In genomic region chr4:114622929-114623328, GRCm38 (mm10) we compare ENCODE assay signal across 24 mouse cellular contexts.
A peak's percentile ranks its signal among the peaks of the same experiment; 100 is the strongest.
DNase-seq lines count a peak whose midpoint lies in the region; ATAC-seq lines count a peak whose summit lies in the region.
"Had no signal": no experiment of that assay in that cellular context is flagged by ENCODE, and none has a peak within 500 bp of the region (broad histone marks: within the 10 kb centered on the region; RNA-seq: fewer than 3 reads in every experiment).

No protein-coding gene starts in this region.

- 68% methylated on average over 5 of the region's 5 CpGs for WGBS in heart, embryonic 10.5 days
- WGBS in hindbrain, embryonic 13.5 days, result 73% methylated on average over 5 of the region's 5 CpGs

- no peak overlapping the region for H3K27ac ChIP-seq in heart, embryonic 10.5 days
- H3K27ac ChIP-seq in hindbrain, embryonic 13.5 days, result no peak overlapping the region
- H3K27ac ChIP-seq: embryonic facial prominence, embryonic 10.5 days; forebrain, embryonic 15.5 days; heart, embryonic 13.5 days; liver, embryonic 15.5 days; midbrain, embryonic 15.5 days; neural tube, embryonic 12.5 days; stomach, embryonic 15.5 days had no signal

- no peaks in the 10 kb centered on the region for H3K36me3 ChIP-seq in heart, embryonic 10.5 days
- H3K36me3 ChIP-seq in hindbrain, embryonic 13.5 days, result no peaks in the 10 kb centered on the region
- H3K36me3 ChIP-seq: embryonic facial prominence, embryonic 10.5 days; forebrain, embryonic 15.5 days; heart, embryonic 13.5 days; kidney, embryonic 15.5 days; liver, embryonic 15.5 days; lung, embryonic 15.5 days; midbrain, embryonic 15.5 days; neural tube, embryonic 12.5 days; stomach, embryonic 15.5 days had no signal

- no peak for ATAC-seq in hindbrain, embryonic 13.5 days (ENCODE audit: low FRiP score)
- ATAC-seq: CD4-positive, CD25-positive, alpha-beta regulatory T cell, adult 4 months; forebrain, embryonic 15.5 days; intestine, postnatal 0 days; midbrain, embryonic 15.5 days had no signal

- peaks cover 73% of the 10 kb centered on the region for H3K27me3 ChIP-seq in heart, embryonic 10.5 days (ENCODE audit: insufficient read depth, poor library complexity, severe bottlenecking)
- H3K27me3 ChIP-seq in hindbrain, embryonic 13.5 days, result 0 out of 2 replicates have a peak, but pooled peaks cover 6% of the 10 kb centered on the region
- H3K27me3 ChIP-seq: forebrain, embryonic 15.5 days; lung, embryonic 15.5 days; midbrain, embryonic 15.5 days; neural tube, embryonic 12.5 days; stomach, embryonic 15.5 days had no signal

- peaks cover 17% of the 10 kb centered on the region for H3K4me1 ChIP-seq in heart, embryonic 10.5 days
- peaks cover 18% of the 10 kb centered on the region for H3K4me1 ChIP-seq in hindbrain, embryonic 13.5 days (replicated peaks)
- H3K4me1 ChIP-seq: liver, embryonic 15.5 days had no signal

- H3K9me3 ChIP-seq in heart, embryonic 10.5 days, result no peaks in the 10 kb centered on the region
- no peaks in the 10 kb centered on the region for H3K9me3 ChIP-seq in hindbrain, embryonic 13.5 days
- H3K9me3 ChIP-seq: embryonic facial prominence, embryonic 10.5 days; forebrain, embryonic 15.5 days; heart, embryonic 13.5 days; kidney, embryonic 15.5 days; liver, embryonic 15.5 days; lung, embryonic 15.5 days; midbrain, embryonic 15.5 days; neural tube, embryonic 12.5 days; stomach, embryonic 15.5 days had no signal

- H3K4me3 ChIP-seq in heart, embryonic 10.5 days, result no peak overlapping the region
- no peak overlapping the region for H3K4me3 ChIP-seq in hindbrain, embryonic 13.5 days
- H3K4me3 ChIP-seq: embryonic facial prominence, embryonic 10.5 days; forebrain, embryonic 15.5 days; heart, embryonic 13.5 days; kidney, embryonic 15.5 days; liver, embryonic 15.5 days; lung, embryonic 15.5 days; midbrain, embryonic 15.5 days; neural tube, embryonic 12.5 days; stomach, embryonic 15.5 days had no signal

- no peak overlapping the region for H3K4me2 ChIP-seq in hindbrain, embryonic 13.5 days
- H3K4me2 ChIP-seq: forebrain, embryonic 15.5 days; heart, embryonic 13.5 days; kidney, embryonic 15.5 days; liver, embryonic 15.5 days; lung, embryonic 15.5 days; midbrain, embryonic 15.5 days; neural tube, embryonic 12.5 days; stomach, embryonic 15.5 days had no signal

- H3K9ac ChIP-seq in hindbrain, embryonic 13.5 days, result no peak overlapping the region
- H3K9ac ChIP-seq: forebrain, embryonic 15.5 days; heart, embryonic 13.5 days; kidney, embryonic 15.5 days; liver, embryonic 15.5 days; lung, embryonic 15.5 days; midbrain, embryonic 15.5 days; neural tube, embryonic 12.5 days; stomach, embryonic 15.5 days had no signal

- peak; percentile 70 to 81 for DNase-seq in heart, adult 18-20 months
- DNase-seq in heart, embryonic 10.5 days (ENCODE audit: low spot score), result no peak
- DNase-seq in adrenal gland, adult 8-10 months, result peak; percentile 73
- DNase-seq in heart, adult 9 months (ENCODE audit: low spot score in 2 of 2), result peak; percentile 47 to 74
- DNase-seq in testis, postnatal 10 days (ENCODE audit: low spot score), result peak; percentile 55
- no peak for DNase-seq in kidney, adult 9 months
- DNase-seq: cerebellum, adult 9-11 months; gastrocnemius, postnatal 10 days; kidney, postnatal 36 days; lung, postnatal 4 days; thymus, adult 2 months; thymus, postnatal 4 days had no signal

Comparison
In these comparisons a context has a peak if more than half of its experiments do, and no peak if none do; other contexts are left out.
1. DNase-seq: peak in heart, adult 18-20 months (2 of 2), adrenal gland, adult 8-10 months (single experiment), heart, adult 9 months (2 of 2) and testis, postnatal 10 days (single experiment); none in heart, embryonic 10.5 days (single experiment) and kidney, adult 9 months (single experiment).